Mouse (Mus musculus) embryonic facial prominence, embryonic 11.5 days (tissue): ENCODE measurements at regions not wholly inside any gene's neighbourhood (a gene's known extent, or its start where the extent isn't known, plus 50 kb on each side); places are given as distances from the start of the nearest gene placed in this dataset.

ENCODE experiments used
- ATAC-seq: fragments of 200-750 bp; cut with Nextera tagmentation; replicated peaks from 2 replicates; pipeline ENCODE4 v1.8.0; 2017; ENCODE audit warnings: low read depth; ENCODE audit not compliant: insufficient number of reproducible peaks, low FRiP score, low TSS enrichment
- DNase-seq: peaks from one replicate; pipeline ENCODE4 v3.0.0-alpha.2; 2015; ENCODE audit warnings: low spot score
- H3K27ac ChIP-seq: fragments of 300-500 bp; sonication (generic); replicated peaks from 2 replicates; pipeline ENCODE4 v1.5.1; 2014; ENCODE audit warnings: mild to moderate bottlenecking, low read depth, low read length, control low read depth
- H3K27me3 ChIP-seq: fragments of 300-500 bp; sonication (generic); 2 replicates; pipeline ENCODE4 v1.6.1; 2014; ENCODE audit warnings: mild to moderate bottlenecking, low read length, moderate library complexity, mixed read lengths; ENCODE audit not compliant: control insufficient read depth, insufficient read depth
- H3K36me3 ChIP-seq: fragments of 300-500 bp; sonication (generic); replicated peaks from 2 replicates; pipeline ENCODE4 v1.6.1; 2014; ENCODE audit warnings: low read depth, mild to moderate bottlenecking, low read length, moderate library complexity, mixed read lengths; ENCODE audit not compliant: control insufficient read depth, insufficient read depth
- H3K4me1 ChIP-seq: fragments of 300-500 bp; sonication (generic); 2 replicates; pipeline ENCODE4 v1.6.1; 2014; ENCODE audit warnings: low read length, mixed read lengths; ENCODE audit not compliant: control insufficient read depth, insufficient read depth
- H3K4me2 ChIP-seq: fragments of 300-500 bp; sonication (generic); 2 replicates; pipeline ENCODE4 v1.6.1; 2014; ENCODE audit warnings: low read depth, mild to moderate bottlenecking, control low read depth, low read length, moderate library complexity
- H3K4me3 ChIP-seq: fragments of 300-500 bp; sonication (generic); 2 replicates; pipeline ENCODE4 v1.5.1; 2014; ENCODE audit warnings: low read depth, low read length, control low read depth
- H3K9ac ChIP-seq: fragments of 300-500 bp; sonication (generic); replicated peaks from 2 replicates; pipeline ENCODE4 v1.6.1; 2014; ENCODE audit warnings: mild to moderate bottlenecking, control low read depth, low read length
- H3K9me3 ChIP-seq: fragments of 300-500 bp; sonication (generic); replicated peaks from 2 replicates; pipeline ENCODE4 v1.6.1; 2016; ENCODE audit warnings: mild to moderate bottlenecking, low read length, inconsistent platforms, mixed read lengths; ENCODE audit not compliant: control insufficient read depth
- WGBS: fragments of 180-500 bp; shearing (Covaris S2); extraction: QIAGEN DNeasy Blood & Tissue Kit; methylation state at CpG from one replicate; pipeline ENCODE4 v1.1.7; 2014; 5-methylcytosine and 5-hydroxymethylcytosine counted together

DNA sequence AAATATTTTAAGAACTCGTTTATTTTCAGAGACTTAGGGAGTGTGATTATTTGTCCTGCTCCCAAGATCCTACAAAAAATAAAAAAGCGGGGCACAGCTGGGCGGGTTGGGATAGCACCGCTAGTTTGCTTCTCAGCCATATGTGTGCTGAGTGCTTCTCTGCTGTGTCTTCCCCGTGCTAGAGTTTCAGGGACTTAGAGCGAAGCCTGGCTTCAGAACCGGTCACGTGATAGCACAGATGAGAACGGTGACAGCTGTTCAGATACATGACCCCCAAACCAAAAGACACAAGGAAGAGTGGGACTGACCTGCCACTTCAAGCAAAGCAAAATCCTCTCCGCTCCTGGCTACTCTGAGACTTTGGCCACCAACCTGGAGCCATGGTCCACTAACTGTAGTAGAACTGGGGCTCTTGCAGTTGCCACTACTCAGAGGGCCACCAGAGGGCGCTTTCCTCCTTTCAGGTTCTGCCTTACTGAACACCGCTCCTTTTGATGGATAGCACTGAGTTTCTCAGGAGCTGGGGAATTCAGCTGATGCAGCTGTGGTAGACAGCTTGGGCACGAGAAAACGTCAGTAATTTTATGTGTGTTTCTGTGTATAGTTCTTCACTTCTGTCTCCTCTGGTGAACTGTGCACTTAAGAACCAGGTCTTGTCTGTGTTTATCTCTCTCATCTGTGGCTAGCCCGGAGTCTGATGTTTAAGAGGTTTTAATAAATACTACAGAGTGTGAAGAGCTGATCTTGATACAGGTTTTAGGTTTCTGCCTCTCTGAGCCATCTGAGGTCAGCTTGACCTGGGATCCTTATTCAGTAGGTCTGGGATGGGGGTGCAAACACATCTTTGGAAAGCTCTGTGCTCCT lies 99.4 kb upstream of the Pgrmc2 start:
- ATAC-seq (peak; percentile 84), DNase-seq (peak; percentile 90)
- no peaks in the 10 kb centered on the region for H3K9me3 ChIP-seq
- WGBS: 52% methylated on average over 15 of the region's 15 CpGs
- no peaks in the 10 kb centered on the region for H3K4me1 ChIP-seq
- H3K36me3 ChIP-seq: no peaks in the 10 kb centered on the region
- H3K27me3 ChIP-seq: no peaks in the 10 kb centered on the region
- H3K9ac ChIP-seq: no peak overlapping the region
- no peak overlapping the region for H3K4me2 ChIP-seq
- no peak overlapping the region for H3K27ac ChIP-seq
- H3K4me3 ChIP-seq: no peak overlapping the region

DNA sequence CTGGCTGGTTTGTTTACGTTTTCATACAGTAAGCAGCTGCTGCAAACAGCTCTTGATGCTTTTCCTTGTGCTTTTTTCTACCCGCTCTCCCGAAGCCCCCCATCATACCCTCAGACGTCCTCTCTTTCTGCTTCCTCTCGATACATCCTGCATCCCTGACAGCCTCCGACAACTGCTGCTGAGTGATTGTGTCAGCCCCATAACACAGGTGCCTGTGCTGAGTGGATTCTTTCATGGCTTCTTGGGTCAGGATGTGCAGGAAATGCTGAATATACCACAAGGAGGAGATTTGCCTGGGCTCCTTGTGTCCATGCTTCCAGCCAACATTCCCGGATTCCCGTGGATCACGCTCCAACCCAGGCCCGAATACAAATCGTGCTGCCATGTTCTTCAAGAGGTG lies 98.6 kb upstream of the Pgrmc2 start:
- no peaks in the 10 kb centered on the region for H3K9me3 ChIP-seq
- DNase-seq (no peak), ATAC-seq (no peak)
- no peak overlapping the region for H3K27ac ChIP-seq
- WGBS: 87% methylated on average over 11 of the region's 11 CpGs
- H3K4me1 ChIP-seq: no peaks in the 10 kb centered on the region
- H3K4me2 ChIP-seq: no peak overlapping the region
- no peak overlapping the region for H3K9ac ChIP-seq
- no peak overlapping the region for H3K4me3 ChIP-seq
- no peaks in the 10 kb centered on the region for H3K27me3 ChIP-seq
- no peaks in the 10 kb centered on the region for H3K36me3 ChIP-seq

DNA sequence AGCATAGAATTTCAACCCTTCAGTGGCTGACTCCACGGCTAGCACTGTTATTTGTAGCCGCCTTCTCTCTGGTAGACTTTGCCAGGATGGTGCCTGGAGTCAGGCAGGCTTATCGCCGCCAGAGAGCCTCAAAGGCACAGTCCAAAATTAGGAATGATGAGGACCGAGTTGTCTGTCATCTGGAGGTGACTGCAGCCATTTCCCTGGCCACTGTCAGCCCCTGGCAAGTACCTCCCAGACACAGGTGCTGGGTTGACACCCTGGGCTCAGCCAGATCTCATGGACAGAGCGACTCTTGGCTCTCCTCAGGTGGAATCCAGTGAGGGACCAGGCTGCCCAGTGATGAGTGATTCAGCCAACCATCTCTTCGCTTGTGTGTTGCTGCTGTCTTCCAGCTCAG lies 98.1 kb upstream of the Pgrmc2 start:
- Histone ChIP-seq H3K4me3 (no peak overlapping the region), H3K9me3 (no peaks in the 10 kb centered on the region), H3K9ac (no peak overlapping the region), H3K4me2 (no peak overlapping the region), H3K36me3 (no peaks in the 10 kb centered on the region), H3K4me1 (no peaks in the 10 kb centered on the region), H3K27me3 (no peaks in the 10 kb centered on the region), H3K27ac (no peak overlapping the region)
- WGBS: 79% methylated on average over 7 of the region's 7 CpGs
- ATAC-seq (no peak), DNase-seq (no peak)

DNA sequence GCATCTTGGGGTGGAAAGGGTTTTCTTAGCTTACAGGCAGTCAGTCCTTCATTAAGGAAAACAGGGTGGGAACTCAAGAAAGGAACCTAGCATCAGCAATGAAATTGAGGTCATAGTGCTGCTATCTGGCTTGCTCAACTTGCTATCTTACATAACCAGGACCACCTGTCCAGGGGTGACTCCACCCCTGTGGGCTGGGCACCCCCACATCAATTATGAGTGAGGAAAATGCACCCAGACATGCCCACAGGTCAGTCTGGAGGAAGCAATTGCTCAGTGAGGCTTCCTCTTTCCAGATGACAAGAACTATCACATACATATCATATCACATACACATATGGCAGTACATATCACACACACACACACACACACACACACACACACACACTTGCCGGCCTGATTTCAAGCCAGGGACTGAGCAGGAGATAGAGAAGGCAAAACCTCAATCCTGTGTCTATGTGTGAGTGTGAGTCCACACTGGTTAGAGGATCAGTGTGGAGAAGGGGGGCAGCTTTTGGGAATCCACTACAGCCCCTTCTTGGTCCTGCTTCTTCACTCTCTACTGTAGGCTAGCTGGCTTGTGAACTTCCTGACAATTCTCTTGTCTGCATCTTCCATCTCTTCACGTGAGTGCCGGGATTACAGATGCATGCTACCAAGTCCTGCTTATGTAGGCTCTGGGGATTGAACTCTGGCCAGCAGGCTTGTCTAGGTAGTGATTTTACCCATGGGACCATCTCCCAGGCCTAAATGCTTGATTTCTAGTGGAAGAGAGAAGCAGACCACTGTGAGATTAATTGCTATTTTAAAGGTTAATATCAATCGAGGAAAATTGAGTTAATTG lies 96.4 kb upstream of the Pgrmc2 start:
- WGBS: 75% methylated on average over 4 of the region's 4 CpGs
- no peak for ATAC-seq

DNA sequence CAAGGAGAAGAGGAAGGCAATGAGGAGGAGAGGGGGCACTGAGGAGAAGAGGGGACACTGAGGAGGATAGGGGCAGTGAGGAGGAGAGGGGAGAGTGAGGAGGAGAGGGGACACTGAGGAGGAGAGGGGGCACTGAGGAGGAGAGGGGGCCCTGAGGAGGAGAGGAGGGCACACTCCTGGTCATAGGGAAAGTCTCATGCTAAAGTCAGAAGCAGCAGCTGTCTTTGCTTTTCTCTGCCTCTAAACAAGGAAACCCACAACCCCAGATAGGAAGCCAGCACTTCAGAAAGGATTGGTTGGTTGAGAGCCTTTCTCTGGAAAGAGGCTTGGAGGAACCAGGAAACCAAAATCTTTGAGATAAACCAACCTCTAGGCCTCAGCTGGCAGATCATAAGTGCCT lies 94.3 kb upstream of the Pgrmc2 start:
- H3K36me3 ChIP-seq: no peaks in the 10 kb centered on the region
- H3K27me3 ChIP-seq: no peaks in the 10 kb centered on the region
- DNase-seq (no peak), ATAC-seq (no peak)
- no peaks in the 10 kb centered on the region for H3K9me3 ChIP-seq
- no peak overlapping the region for H3K4me2 ChIP-seq
- H3K9ac ChIP-seq: no peak overlapping the region
- H3K4me3 ChIP-seq: no peak overlapping the region
- H3K4me1 ChIP-seq: no peaks in the 10 kb centered on the region
- no peak overlapping the region for H3K27ac ChIP-seq

More for the DNA sequence above, 96.4 kb upstream of the Pgrmc2 start:
- Histone ChIP-seq H3K4me3 (no peak overlapping the region), H3K27me3 (no peaks in the 10 kb centered on the region), H3K36me3 (no peaks in the 10 kb centered on the region), H3K9ac (no peak overlapping the region), H3K4me2 (no peak overlapping the region), H3K9me3 (no peaks in the 10 kb centered on the region), H3K27ac (no peak overlapping the region), H3K4me1 (no peaks in the 10 kb centered on the region)
- no peak for DNase-seq

DNA sequence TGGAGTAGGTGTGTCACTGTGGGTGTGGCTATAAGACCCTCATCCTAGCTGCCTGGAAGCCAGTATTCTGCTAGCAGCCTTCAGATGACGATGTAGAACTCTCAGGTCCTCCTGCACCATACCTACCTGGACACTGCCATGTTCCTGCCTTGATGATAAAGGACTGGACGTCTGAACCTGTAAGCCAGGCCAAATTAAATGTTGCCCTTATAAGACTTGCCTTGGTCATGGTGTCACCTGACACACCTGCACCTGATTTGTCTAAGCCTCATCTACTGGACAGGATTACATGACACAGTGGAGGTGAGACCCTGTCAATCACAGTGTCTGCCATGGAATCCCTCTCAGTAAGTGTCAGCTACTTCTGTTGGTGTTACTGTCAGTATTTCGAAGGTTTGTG lies 92.5 kb upstream of the Pgrmc2 start:
- Histone ChIP-seq H3K36me3 (no peaks in the 10 kb centered on the region), H3K27me3 (no peaks in the 10 kb centered on the region), H3K4me1 (no peaks in the 10 kb centered on the region), H3K9ac (no peak overlapping the region), H3K27ac (no peak overlapping the region), H3K9me3 (no peaks in the 10 kb centered on the region), H3K4me2 (no peak overlapping the region), H3K4me3 (no peak overlapping the region)
- no peak for ATAC-seq
- WGBS: 74% methylated on average over 3 of the region's 3 CpGs
- DNase-seq: no peak

DNA sequence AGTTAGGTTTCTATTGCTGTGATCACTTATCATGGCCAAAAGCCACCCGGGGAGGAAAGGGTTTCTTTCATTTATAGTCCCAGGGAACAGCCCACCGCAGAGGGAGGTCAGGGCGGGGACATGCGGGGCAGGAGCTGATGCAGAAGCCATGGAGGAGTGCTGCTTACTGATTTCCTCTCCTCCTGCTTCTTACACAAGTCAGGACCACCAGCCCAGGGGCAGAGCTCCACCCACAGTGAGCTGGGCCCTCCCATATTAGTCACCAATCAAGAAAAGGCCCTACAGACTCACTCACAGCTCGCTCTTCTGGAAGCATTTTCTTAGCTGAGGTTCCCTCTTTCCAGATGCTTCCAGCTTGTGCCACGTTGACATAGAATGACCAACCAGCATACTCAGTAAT lies 90.7 kb upstream of the Pgrmc2 start:
- Histone ChIP-seq H3K9me3 (no peaks in the 10 kb centered on the region), H3K36me3 (no peaks in the 10 kb centered on the region), H3K4me2 (no peak overlapping the region), H3K4me1 (no peaks in the 10 kb centered on the region), H3K27me3 (no peaks in the 10 kb centered on the region), H3K4me3 (no peak overlapping the region), H3K27ac (no peak overlapping the region), H3K9ac (no peak overlapping the region)
- 63% methylated on average over 6 of the region's 6 CpGs for WGBS
- DNase-seq (no peak), ATAC-seq (no peak)
